Mouse (Mus musculus) kidney, adult 2 months (tissue): Measurements from ENCODE around the gene Tedc2.

Experiments
- CTCF ChIP-seq: fragments of 200-500 bp; conservative IDR thresholded peaks from 2 replicates; pipeline ENCODE4 v1.5.1; 2011; ENCODE audit warnings: low read depth, mild to moderate bottlenecking, control low read depth, low read length, moderate library complexity, mixed read lengths; ENCODE audit not compliant: insufficient read depth, insufficient read length
- POLR2A ChIP-seq: fragments of 200-500 bp; IDR thresholded peaks from one replicate; pipeline ENCODE4 v1.6.1; 2011; ENCODE audit warnings: low read depth, low read length, control low read depth

DNA sequence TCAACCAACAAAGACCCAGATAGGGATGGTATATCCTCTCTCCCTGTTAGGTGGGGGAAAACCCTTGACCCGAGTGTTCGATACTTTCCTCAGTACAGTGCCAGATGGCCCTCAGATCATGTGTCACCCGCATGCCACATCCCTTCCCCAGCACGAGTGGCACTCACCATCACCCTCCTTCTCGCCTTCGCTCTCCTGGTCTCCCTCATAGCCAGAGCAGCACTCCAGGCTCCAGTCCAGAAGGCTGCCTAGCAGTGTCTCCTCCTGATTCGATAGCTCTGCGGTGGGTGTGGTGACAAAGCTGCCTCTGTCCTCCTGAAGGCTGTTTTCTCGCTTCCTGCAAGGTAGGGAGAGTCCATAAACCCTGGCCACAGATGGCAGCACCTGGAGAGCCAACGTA lies 4.1 kb upstream of the Tedc2 start:
- TF ChIP-seq CTCF (no peak), POLR2A (no peak)
